Mouse (Mus musculus) thymus, adult 2 months (tissue): ENCODE measurements around the gene C1qtnf5. TPM values are rescaled to one million over a fixed set of nuclear protein-coding genes. Genes with fewer than 3 reads are reported as not detected.

Source experiments
- DNase-seq: peaks from one replicate; pipeline ENCODE4 v3.0.0; 2021
- H3K27ac ChIP-seq: fragments of 200-500 bp; 2 replicates; pipeline ENCODE4 v1.5.1; 2012; ENCODE audit warnings: low read length, control low read depth; ENCODE audit not compliant: control insufficient read depth, insufficient read depth
- H3K27me3 ChIP-seq: fragments of 200-500 bp; 2 replicates; pipeline ENCODE4 v1.6.1; 2012; ENCODE audit warnings: mild to moderate bottlenecking, low read length, moderate library complexity, mixed read lengths; ENCODE audit not compliant: control insufficient read depth, insufficient read depth
- H3K36me3 ChIP-seq: fragments of 200-500 bp; 2 replicates; pipeline ENCODE4 v1.6.1; 2012; ENCODE audit warnings: mild to moderate bottlenecking, low read length, moderate library complexity; ENCODE audit not compliant: control insufficient read depth, insufficient read depth
- H3K4me1 ChIP-seq: fragments of 200-500 bp; replicated peaks from 2 replicates; pipeline ENCODE4 v1.6.1; 2012; ENCODE audit warnings: low read length; ENCODE audit not compliant: control insufficient read depth, insufficient read depth
- H3K4me3 ChIP-seq: fragments of 200-500 bp; 2 replicates; pipeline ENCODE4 v1.5.1; 2012; ENCODE audit warnings: mild to moderate bottlenecking, low read length, control low read depth, moderate library complexity; ENCODE audit not compliant: control insufficient read depth, insufficient read depth
- CTCF ChIP-seq: fragments of 200-500 bp; IDR thresholded peaks from 2 replicates; pipeline ENCODE4 v1.5.1; 2012; ENCODE audit warnings: mild to moderate bottlenecking, control low read depth, low read length, moderate library complexity, borderline replicate concordance; ENCODE audit not compliant: control insufficient read depth, poor library complexity, insufficient read depth; ENCODE audit errors: extremely low read depth
- POLR2A ChIP-seq: fragments of 200-500 bp; IDR thresholded peaks from 2 replicates; pipeline ENCODE4 v1.6.1; 2012; ENCODE audit warnings: mild to moderate bottlenecking, low read length, control low read depth, moderate library complexity; ENCODE audit not compliant: control insufficient read depth, poor library complexity, insufficient read depth; ENCODE audit errors: extremely low read depth
- WGBS: fragments of 180-500 bp; shearing (Covaris S2); methylation state at CpG from one replicate; pipeline ENCODE4 v1.1.7; 2018; 5-methylcytosine and 5-hydroxymethylcytosine counted together
- polyA plus RNA-seq: library from polyadenylated mRNA; depleted of rRNA; stranded (reverse); fragments of >200 nt; gene quantifications from 2 replicates; pipeline ENCODE4 v1.2.3, GENCODE M21; 2012

C1qtnf5 gene
- polyA plus RNA-seq, 1 experiment: 5.0 TPM

DNA sequence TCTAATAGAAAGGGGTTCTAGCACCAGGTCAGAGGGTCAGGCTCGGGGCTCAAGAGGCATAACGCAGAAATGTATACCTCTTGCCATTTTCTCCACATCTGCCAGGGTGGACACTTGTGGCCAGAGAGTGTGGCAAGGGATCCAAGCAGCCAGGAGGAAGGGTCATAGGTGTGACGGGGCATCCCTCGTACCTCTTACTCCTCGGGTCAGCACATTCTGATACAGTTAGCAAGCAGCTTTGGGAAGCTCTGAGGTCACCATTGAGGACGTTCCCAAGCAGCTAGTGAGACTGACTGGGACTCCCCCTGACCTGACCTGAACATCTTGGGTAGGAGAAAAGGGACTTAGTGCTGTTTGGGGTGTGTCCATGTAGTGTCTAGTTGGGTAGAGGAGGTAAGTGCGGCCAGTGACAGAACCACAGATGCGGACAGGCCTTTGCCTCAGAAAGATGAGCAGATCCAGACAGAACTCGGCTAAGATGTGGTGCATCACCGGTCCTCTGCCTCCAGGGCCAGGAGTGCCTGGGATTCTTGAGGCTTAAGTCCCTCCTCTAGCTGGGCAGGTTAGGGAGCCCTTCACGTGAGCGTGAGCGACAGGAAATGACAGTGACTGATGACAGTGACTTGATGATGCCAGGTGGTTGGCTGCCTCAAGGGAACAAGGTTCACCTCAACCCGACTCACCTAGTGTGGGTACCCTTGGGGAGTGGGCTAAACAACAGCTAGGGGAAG, 36.8 kb upstream of the C1qtnf5 start:
- TF ChIP-seq POLR2A (no peak), CTCF (no peak)
- Histone ChIP-seq H3K4me3 (no peak overlapping the region), H3K27ac (no peak overlapping the region), H3K27me3 (no peaks in the 10 kb centered on the region), H3K36me3 (no peaks in the 10 kb centered on the region), H3K4me1 (peaks cover 25% of the 10 kb centered on the region)
- WGBS: 82% methylated on average over 14 of the region's 14 CpGs
- DNase-seq: no peak

DNA sequence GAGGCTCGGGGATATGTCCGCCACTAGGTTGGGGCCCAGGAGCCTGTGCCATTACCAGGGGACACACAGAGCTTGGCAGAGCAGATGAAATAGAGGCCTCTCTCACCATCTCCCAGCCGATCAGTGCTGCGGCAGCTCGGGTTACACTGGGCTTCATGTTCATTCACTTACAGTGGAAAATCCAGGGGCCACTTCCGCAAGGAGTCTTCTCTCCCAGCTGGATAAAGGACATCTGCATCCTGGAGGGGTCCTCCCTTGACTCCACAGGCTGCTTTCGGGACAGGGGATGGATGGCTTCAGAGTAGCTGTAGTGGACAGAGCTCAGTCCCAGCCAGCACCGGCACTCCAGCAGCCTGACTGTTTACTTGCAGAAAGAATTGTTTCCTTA, 36.2 kb upstream of the C1qtnf5 start:
- DNase-seq: no peak
- Histone ChIP-seq H3K4me3 (no peak overlapping the region), H3K4me1 (peaks cover 25% of the 10 kb centered on the region), H3K36me3 (no peaks in the 10 kb centered on the region), H3K27ac (no peak overlapping the region), H3K27me3 (no peaks in the 10 kb centered on the region)
- TF ChIP-seq CTCF: no peak
- WGBS: 84% methylated on average over 8 of the region's 8 CpGs

- 81% methylated on average over 11 of the region's 11 CpGs for WGBS
- Histone ChIP-seq H3K27ac (no peak overlapping the region), H3K4me1 (peaks cover 21% of the 10 kb centered on the region), H3K36me3 (no peaks in the 10 kb centered on the region), H3K27me3 (no peaks in the 10 kb centered on the region), H3K4me3 (no peak overlapping the region)
- no peak for TF ChIP-seq CTCF
- no peak for TF ChIP-seq POLR2A
- DNase-seq: no peak
Observed at GRCm38 (mm10) chr9:44071914-44072598, 35.0 kb upstream of the C1qtnf5 start.

DNA sequence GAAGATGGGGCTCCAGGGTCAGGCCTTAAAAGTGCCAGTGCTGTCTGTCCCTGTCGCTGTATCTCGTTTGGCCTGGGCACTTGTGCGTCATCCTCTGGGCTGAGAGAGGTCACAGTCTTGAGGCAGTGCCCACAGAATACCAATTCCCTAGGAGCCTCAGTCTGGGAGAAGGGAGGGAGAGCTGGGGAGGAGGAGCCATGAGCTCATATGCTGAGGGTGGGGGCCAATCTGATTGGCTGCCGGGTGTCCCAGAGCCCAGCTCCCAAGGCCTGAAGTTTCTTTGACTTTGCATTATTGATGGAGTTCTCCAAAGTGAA, 34.5 kb upstream of the C1qtnf5 start:
- no peak for DNase-seq
- Histone ChIP-seq H3K4me1 (peaks cover 16% of the 10 kb centered on the region), H3K4me3 (no peak overlapping the region), H3K36me3 (no peaks in the 10 kb centered on the region), H3K27me3 (no peaks in the 10 kb centered on the region), H3K27ac (no peak overlapping the region)
- TF ChIP-seq CTCF (no peak), POLR2A (no peak)
- WGBS: 89% methylated on average over 4 of the region's 4 CpGs

- H3K36me3 ChIP-seq: no peaks in the 10 kb centered on the region
- H3K27ac ChIP-seq: no peak overlapping the region
- DNase-seq: no peak
- peaks cover 11% of the 10 kb centered on the region for H3K4me1 ChIP-seq
- no peak overlapping the region for H3K4me3 ChIP-seq
- 94% methylated on average over 5 of the region's 5 CpGs for WGBS
- TF ChIP-seq POLR2A (no peak), CTCF (no peak)
- no peaks in the 10 kb centered on the region for H3K27me3 ChIP-seq
Observed at GRCm38 (mm10) chr9:44073115-44073514, 33.9 kb upstream of the C1qtnf5 start.

GRCm38 (mm10) chr9:44074395-44075275, 32.4 kb upstream of the C1qtnf5 start:
- Histone ChIP-seq H3K4me3 (no peak overlapping the region), H3K27ac (no peak overlapping the region), H3K4me1 (peaks cover 10% of the 10 kb centered on the region), H3K36me3 (no peaks in the 10 kb centered on the region), H3K27me3 (no peaks in the 10 kb centered on the region)
- TF ChIP-seq CTCF: peak; percentile 36; the same call in 1 of the 2 replicates
- no peak for TF ChIP-seq POLR2A
- WGBS: 66% methylated on average over 9 of the region's 9 CpGs
- peak; percentile 54 for DNase-seq
